Mouse (Mus musculus): ENCODE measurements around the gene Lhx2. TPM values are rescaled to one million over a fixed set of nuclear protein-coding genes. Genes with fewer than 3 reads are reported as not detected.

The Lhx2 gene
- polyA plus RNA-seq, 1 experiment from 2014 or later = 29.0 TPM

DNA sequence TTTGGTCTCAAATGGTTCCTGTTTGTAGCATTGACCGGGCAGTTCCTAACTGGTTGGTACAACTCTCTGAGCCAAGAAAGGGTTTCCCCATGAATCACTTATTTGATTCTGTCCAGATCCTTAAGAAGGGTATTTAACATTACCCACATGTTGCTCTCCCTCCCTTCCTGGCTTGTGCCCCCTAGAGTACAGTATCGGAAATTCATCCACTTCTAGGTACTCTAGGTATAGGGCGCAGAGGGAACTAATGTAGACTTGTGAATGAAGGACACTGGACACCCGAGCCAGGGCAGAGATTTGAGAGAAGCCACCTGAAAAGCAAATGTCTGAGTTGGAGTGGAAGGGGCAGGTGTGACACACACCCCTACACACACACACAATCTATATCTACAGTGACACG lies 39.3 kb downstream of the Lhx2 start:
- WGBS = 25% methylated on average over 5 of the region's 5 CpGs
- H3K9ac ChIP-seq (ENCODE audit: low read length) = no peak overlapping the region
- no peak overlapping the region for H3K27ac ChIP-seq (replicated peaks; ENCODE audit: low read depth, low read length)
- ATAC-seq (ENCODE audit: insufficient number of reproducible peaks, low FRiP score, low TSS enrichment, low read depth) (no peak), DNase-seq (ENCODE audit: low spot score) (no peak)
- H3K4me3 ChIP-seq (ENCODE audit: low read depth, low read length) = no peak overlapping the region
- H3K9me3 ChIP-seq (ENCODE audit: control insufficient read depth, low read length) = no peaks in the 10 kb centered on the region
- H3K36me3 ChIP-seq (ENCODE audit: control insufficient read depth, insufficient read depth, low read length) = no peaks in the 10 kb centered on the region
- no peak overlapping the region for H3K4me2 ChIP-seq (ENCODE audit: low read depth, severe bottlenecking)
- H3K4me1 ChIP-seq (ENCODE audit: control insufficient read depth, insufficient read depth, low read length) = peaks cover 13% of the 10 kb centered on the region
- H3K27me3 ChIP-seq (ENCODE audit: control insufficient read depth, insufficient read depth, low read length) = peaks cover 19% of the 10 kb centered on the region

DNA sequence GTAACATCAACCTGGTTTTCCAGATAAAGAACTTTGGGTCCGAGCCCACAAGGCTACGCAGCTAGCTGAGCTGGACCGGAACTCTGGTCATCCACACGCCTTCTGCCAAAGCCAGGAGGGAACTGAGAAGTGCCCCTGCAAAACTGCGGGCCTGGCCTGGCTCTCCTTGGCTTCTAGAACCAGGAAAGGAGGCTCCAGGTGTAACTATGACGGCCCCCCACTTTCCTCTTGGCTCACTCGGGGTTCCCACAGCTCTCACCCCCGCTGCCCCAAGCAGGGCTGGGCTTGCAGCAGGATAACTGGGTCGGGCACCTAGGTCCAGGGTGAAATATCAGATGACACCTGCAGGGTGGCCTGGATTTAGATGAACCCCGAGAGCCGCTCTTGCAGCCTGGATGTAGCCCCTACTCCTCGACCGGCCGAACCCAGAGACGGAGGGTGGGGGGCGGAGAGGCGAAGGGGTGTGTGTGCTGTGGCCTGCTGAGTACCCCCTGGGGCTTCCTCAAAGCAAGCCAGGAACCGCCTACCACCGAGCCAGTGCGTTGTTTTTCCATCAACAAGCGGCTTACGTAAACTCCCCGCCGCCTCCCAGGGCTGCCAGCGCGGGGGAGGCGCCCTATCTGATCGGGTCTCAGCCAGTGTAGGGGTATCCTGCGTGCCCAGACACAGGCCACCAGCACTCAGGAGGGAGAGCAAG lies 39.9 kb downstream of the Lhx2 start:
- H3K4me2 ChIP-seq (ENCODE audit: low read depth, severe bottlenecking) = peak overlapping the region; percentile 27; the same call in 1 of the 2 replicates
- H3K9me3 ChIP-seq (ENCODE audit: control insufficient read depth, low read length) = no peaks in the 10 kb centered on the region
- no peaks in the 10 kb centered on the region for H3K36me3 ChIP-seq (ENCODE audit: control insufficient read depth, insufficient read depth, low read length)
- 6% methylated on average over 29 of the region's 29 CpGs for WGBS
- no peak for ATAC-seq (ENCODE audit: insufficient number of reproducible peaks, low FRiP score, low TSS enrichment, low read depth)
- peaks cover 13% of the 10 kb centered on the region for H3K4me1 ChIP-seq (ENCODE audit: control insufficient read depth, insufficient read depth, low read length)
- DNase-seq (ENCODE audit: low spot score) = peak; percentile 36
- H3K4me3 ChIP-seq (ENCODE audit: low read depth, low read length) = 0 out of 2 replicates have a peak overlapping the region, but pooled peaks have one; percentile 12
- H3K27ac ChIP-seq (replicated peaks; ENCODE audit: low read depth, low read length) = no peak overlapping the region
- no peak overlapping the region for H3K9ac ChIP-seq (ENCODE audit: low read length)
- peaks cover 19% of the 10 kb centered on the region for H3K27me3 ChIP-seq (ENCODE audit: control insufficient read depth, insufficient read depth, low read length)

DNA sequence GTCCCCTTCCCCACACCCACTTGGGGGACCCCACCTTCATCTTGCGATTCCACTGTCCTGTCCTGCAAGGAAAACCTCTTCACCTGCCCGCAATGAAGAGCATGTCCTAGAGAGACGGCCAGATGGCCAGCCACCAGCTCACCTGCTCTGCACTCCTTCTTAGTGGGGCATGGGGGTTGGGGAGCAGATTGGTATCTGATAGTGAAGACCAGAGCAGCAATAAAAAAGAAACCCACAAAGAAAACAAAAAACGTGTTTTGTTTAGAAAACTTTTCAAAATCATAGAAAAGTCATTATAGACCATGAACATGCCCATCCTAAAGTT lies 40.4 kb downstream of the Lhx2 start:
- no peak overlapping the region for H3K27ac ChIP-seq (replicated peaks; ENCODE audit: low read depth, low read length)
- no peak overlapping the region for H3K4me2 ChIP-seq (ENCODE audit: low read depth, severe bottlenecking)
- H3K4me3 ChIP-seq (ENCODE audit: low read depth, low read length) = 0 out of 2 replicates have a peak overlapping the region, but pooled peaks have one; percentile 12
- 8% methylated on average over 4 of the region's 4 CpGs for WGBS
- H3K36me3 ChIP-seq (ENCODE audit: control insufficient read depth, insufficient read depth, low read length) = no peaks in the 10 kb centered on the region
- H3K4me1 ChIP-seq (ENCODE audit: control insufficient read depth, insufficient read depth, low read length) = peaks cover 13% of the 10 kb centered on the region
- H3K9ac ChIP-seq (ENCODE audit: low read length) = no peak overlapping the region
- no peak for DNase-seq (ENCODE audit: low spot score)
- no peak for ATAC-seq (ENCODE audit: insufficient number of reproducible peaks, low FRiP score, low TSS enrichment, low read depth)
- peaks cover 19% of the 10 kb centered on the region for H3K27me3 ChIP-seq (ENCODE audit: control insufficient read depth, insufficient read depth, low read length)
- no peaks in the 10 kb centered on the region for H3K9me3 ChIP-seq (ENCODE audit: control insufficient read depth, low read length)

DNA sequence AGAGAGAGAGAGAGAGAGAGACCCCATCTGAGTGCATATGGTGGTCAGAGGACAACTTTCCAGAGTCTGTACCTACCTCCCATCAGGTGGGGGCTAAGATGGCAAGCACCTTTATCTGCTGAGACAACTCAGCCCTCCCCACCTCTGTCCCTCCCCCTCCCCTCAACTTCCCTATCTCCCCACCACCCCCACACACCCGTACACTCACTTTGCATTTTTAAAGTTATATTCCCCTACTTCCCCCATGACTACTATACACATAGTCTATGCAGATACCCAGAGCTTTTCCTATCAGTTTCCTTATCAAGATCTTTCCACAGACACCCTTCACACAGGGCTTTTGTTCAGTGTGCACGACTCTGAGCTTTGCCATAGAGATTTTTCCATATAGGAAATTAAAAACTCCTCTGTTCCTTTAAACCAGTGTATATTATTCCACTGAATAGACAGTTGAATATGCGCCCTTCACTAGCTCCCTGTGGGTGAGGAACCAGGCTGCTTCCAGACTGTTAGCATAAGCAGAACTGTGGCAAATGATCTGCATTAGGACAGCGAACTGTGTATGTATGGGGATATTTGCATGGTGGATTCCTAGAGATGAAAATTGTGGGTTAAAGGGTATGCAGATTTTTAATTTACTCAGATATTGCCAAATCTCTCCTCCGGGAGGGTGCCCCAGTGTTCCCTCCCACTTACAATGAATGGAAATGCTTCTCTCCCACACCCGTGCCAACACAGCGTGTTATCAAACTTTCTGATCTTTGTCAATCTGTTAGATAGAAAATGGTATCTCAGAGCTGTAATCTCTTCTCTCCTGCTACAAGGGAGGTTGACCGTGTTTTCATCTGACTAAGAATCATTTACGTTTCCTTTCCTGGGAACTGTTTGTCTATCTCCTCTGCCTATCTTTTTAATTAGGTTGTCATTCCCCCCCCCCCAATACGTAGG lies 41.3 kb downstream of the Lhx2 start:
- DNase-seq (ENCODE audit: low spot score) (no peak), ATAC-seq (ENCODE audit: insufficient number of reproducible peaks, low FRiP score, low TSS enrichment, low read depth) (no peak)
- no peak overlapping the region for H3K27ac ChIP-seq (replicated peaks; ENCODE audit: low read depth, low read length)
- H3K4me2 ChIP-seq (ENCODE audit: low read depth, severe bottlenecking) = no peak overlapping the region
- H3K9ac ChIP-seq (ENCODE audit: low read length) = no peak overlapping the region
- H3K27me3 ChIP-seq (ENCODE audit: control insufficient read depth, insufficient read depth, low read length) = peaks cover 19% of the 10 kb centered on the region
- peaks cover 13% of the 10 kb centered on the region for H3K4me1 ChIP-seq (ENCODE audit: control insufficient read depth, insufficient read depth, low read length)
- WGBS = 56% methylated on average over 10 of the region's 10 CpGs
- no peak overlapping the region for H3K4me3 ChIP-seq (ENCODE audit: low read depth, low read length)
- H3K9me3 ChIP-seq (ENCODE audit: control insufficient read depth, low read length) = no peaks in the 10 kb centered on the region
- H3K36me3 ChIP-seq (ENCODE audit: control insufficient read depth, insufficient read depth, low read length) = no peaks in the 10 kb centered on the region

DNA sequence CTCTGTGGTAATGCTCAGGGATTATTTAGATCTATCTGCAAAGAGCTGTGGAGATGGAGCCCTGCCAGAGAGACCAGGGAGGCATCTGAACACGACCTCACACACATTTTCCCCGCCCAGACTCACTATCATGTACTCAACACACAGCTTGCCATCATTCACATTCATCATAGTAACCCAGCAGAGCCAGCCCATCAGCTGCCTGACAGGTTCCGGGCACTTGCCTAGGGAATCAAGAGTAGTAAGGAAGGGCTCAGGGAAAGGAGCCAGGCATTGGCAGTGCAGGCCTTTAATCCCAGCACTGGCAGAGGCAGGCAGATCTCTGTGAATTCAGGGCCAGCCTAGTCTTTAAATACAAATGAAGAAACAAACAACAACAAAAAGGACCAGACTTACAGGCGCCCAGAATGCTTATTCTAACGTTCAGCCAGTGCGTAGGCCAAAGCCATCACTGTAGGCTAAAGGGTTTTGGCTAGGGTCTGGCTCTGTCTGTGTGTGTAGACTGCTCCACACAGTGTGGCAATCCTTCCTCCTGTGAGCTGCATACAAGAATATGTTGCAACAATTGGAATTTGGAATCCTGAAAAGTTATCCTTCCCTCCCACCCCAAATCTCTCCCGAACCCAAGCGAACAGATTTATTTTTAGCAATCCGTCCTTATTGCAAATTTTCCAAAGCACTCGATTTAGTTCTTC lies 48.6 kb downstream of the Lhx2 start:
- WGBS = 87% methylated on average over 10 of the region's 10 CpGs
- H3K4me3 ChIP-seq (ENCODE audit: low read depth, low read length) = no peak overlapping the region
- H3K4me2 ChIP-seq (ENCODE audit: low read depth, severe bottlenecking) = no peak overlapping the region
- no peaks in the 10 kb centered on the region for H3K4me1 ChIP-seq (ENCODE audit: control insufficient read depth, insufficient read depth, low read length)
- H3K9ac ChIP-seq (ENCODE audit: low read length) = no peak overlapping the region
- ATAC-seq (ENCODE audit: insufficient number of reproducible peaks, low FRiP score, low TSS enrichment, low read depth) (no peak), DNase-seq (ENCODE audit: low spot score) (no peak)
- no peaks in the 10 kb centered on the region for H3K9me3 ChIP-seq (ENCODE audit: control insufficient read depth, low read length)
- H3K27ac ChIP-seq (replicated peaks; ENCODE audit: low read depth, low read length) = no peak overlapping the region
- H3K27me3 ChIP-seq (ENCODE audit: control insufficient read depth, insufficient read depth, low read length) = no peaks in the 10 kb centered on the region
- no peaks in the 10 kb centered on the region for H3K36me3 ChIP-seq (ENCODE audit: control insufficient read depth, insufficient read depth, low read length)

DNA sequence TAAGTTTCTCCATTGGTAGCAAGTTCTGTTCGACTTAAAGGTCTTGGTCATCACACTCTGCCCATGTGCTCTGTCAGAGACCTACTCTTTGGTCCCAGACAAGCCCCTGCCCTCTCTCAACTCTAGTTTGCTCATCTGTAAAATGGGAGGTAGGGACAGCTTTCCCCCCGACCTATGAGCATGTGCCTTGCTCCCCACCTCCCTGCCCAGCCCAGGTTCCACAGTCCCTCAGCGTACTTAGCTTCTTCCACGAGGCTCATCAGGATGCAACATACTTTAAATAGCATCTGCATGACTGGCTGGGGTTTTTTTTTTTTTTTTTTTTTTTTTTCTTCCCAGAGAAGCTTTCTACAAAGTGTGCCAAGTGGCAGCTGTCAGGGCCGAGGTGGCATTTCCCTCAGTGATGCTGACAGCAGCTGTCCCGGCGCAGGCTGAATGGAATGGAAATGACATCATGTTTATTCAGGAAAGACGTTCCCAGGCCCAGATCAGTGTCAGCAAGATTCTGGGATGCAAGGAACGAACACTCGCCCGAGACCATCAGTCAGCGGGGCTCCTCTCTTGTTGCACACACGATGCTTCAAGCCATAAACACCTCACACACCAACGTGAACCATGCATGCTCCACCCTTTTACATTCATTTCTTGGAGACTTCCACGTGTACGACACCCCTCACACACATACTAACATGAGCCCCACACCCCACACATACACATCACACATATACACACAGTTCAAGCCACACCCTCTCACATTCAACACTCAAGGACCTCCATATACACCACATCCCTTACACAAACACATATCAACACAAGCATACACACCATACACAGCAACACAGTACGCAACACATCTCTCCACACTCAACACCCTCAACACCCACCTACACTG lies 56.1 kb downstream of the Lhx2 start:
- WGBS = 79% methylated on average over 17 of the region's 17 CpGs
- DNase-seq (ENCODE audit: low spot score) (no peak), ATAC-seq (ENCODE audit: insufficient number of reproducible peaks, low FRiP score, low TSS enrichment, low read depth) (no peak)

DNA sequence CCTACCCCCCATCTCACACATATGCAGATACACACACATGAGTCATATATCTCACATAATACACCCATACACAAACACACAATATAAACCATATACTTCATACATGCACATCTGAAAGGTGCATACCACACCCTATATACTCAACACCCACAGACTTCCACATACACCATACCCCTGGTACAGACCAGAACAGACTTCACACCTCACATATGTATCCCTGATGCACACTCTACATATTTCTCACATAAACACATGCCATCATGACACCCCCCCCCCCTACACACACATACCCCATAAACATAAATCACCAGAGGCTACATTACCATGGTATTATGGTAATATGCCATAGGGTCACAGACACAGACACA lies 56.8 kb downstream of the Lhx2 start:
- no peaks in the 10 kb centered on the region for H3K4me1 ChIP-seq (ENCODE audit: control insufficient read depth, insufficient read depth, low read length)
- H3K27ac ChIP-seq (replicated peaks; ENCODE audit: low read depth, low read length) = no peak overlapping the region
- no peaks in the 10 kb centered on the region for H3K36me3 ChIP-seq (ENCODE audit: control insufficient read depth, insufficient read depth, low read length)
- H3K4me2 ChIP-seq (ENCODE audit: low read depth, severe bottlenecking) = no peak overlapping the region
- H3K9ac ChIP-seq (ENCODE audit: low read length) = no peak overlapping the region
- H3K4me3 ChIP-seq (ENCODE audit: low read depth, low read length) = no peak overlapping the region
- H3K27me3 ChIP-seq (ENCODE audit: control insufficient read depth, insufficient read depth, low read length) = no peaks in the 10 kb centered on the region
- H3K9me3 ChIP-seq (ENCODE audit: control insufficient read depth, low read length) = no peaks in the 10 kb centered on the region
- ATAC-seq (ENCODE audit: insufficient number of reproducible peaks, low FRiP score, low TSS enrichment, low read depth) (no peak), DNase-seq (ENCODE audit: low spot score) (no peak)

More for the DNA sequence above, 56.1 kb downstream of the Lhx2 start:
- Histone ChIP-seq H3K9ac (ENCODE audit: low read length) (no peak overlapping the region), H3K27me3 (ENCODE audit: control insufficient read depth, insufficient read depth, low read length) (no peaks in the 10 kb centered on the region), H3K4me1 (ENCODE audit: control insufficient read depth, insufficient read depth, low read length) (no peaks in the 10 kb centered on the region), H3K4me3 (ENCODE audit: low read depth, low read length) (no peak overlapping the region), H3K4me2 (ENCODE audit: low read depth, severe bottlenecking) (no peak overlapping the region), H3K36me3 (ENCODE audit: control insufficient read depth, insufficient read depth, low read length) (no peaks in the 10 kb centered on the region), H3K9me3 (ENCODE audit: control insufficient read depth, low read length) (no peaks in the 10 kb centered on the region), H3K27ac (replicated peaks; ENCODE audit: low read depth, low read length) (no peak overlapping the region)

DNA sequence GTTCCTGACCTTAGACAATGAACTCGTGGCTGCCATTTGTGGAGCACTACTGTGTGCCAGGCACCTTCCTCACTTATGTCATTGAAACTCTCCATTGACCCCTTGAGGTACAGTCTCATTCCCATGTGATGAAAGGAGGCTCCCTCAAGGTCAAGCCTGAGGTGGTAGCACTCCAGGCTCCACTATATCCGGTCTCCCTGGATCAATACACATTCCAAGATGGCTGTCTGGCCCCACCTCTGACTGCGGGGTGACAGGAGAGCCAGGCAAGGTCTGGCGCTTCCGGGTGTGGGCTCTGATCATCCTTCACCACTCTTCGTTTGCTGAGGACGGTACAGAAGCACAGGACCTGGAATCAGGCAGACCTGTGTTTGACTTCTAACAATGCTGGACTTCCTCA lies 58.2 kb downstream of the Lhx2 start:
- H3K9ac ChIP-seq (ENCODE audit: low read length) = no peak overlapping the region
- H3K27me3 ChIP-seq (ENCODE audit: control insufficient read depth, insufficient read depth, low read length) = no peaks in the 10 kb centered on the region
- ATAC-seq (ENCODE audit: insufficient number of reproducible peaks, low FRiP score, low TSS enrichment, low read depth) = no peak
- H3K27ac ChIP-seq (replicated peaks; ENCODE audit: low read depth, low read length) = no peak overlapping the region
- WGBS = 73% methylated on average over 7 of the region's 7 CpGs
- no peak overlapping the region for H3K4me2 ChIP-seq (ENCODE audit: low read depth, severe bottlenecking)
- H3K4me3 ChIP-seq (ENCODE audit: low read depth, low read length) = no peak overlapping the region
- no peak for DNase-seq (ENCODE audit: low spot score)
- H3K36me3 ChIP-seq (ENCODE audit: control insufficient read depth, insufficient read depth, low read length) = no peaks in the 10 kb centered on the region
- H3K9me3 ChIP-seq (ENCODE audit: control insufficient read depth, low read length) = no peaks in the 10 kb centered on the region
- H3K4me1 ChIP-seq (ENCODE audit: control insufficient read depth, insufficient read depth, low read length) = no peaks in the 10 kb centered on the region
